Mouse (Mus musculus): ENCODE results near the gene Nr1h5. TPM values are rescaled to one million over a fixed set of nuclear protein-coding genes. Genes with fewer than 3 reads are reported as not detected.

Gene Nr1h5
- polyA plus RNA-seq, 1 experiment from 2014 or later, result 0.15 TPM

DNA sequence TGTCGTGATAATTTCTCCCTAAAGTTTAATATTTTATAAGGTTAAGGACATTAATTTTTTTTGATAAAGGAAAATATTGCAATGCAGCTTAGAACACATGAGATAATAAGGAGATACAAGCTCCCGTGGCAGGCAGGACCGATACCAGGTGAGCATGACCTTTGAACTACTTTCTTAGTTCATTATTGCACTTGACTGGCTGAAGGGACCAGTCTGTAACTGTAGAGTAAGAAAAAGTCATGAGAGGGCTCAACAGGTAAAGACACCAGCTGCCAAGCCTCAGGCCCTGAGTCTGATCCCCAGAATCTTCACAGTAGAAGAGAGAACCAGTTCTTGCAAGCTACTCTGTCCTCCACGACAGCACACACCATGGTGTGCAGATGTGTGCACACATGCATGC, 13.0 kb upstream of the Nr1h5 start:
- DNase-seq (ENCODE audit: low read depth, low spot score) (no peak), ATAC-seq (no peak)
- no peak for TF ChIP-seq CTCF (IDR thresholded peaks at IDR 0.05)
- in situ Hi-C loops (cut with MboI; ENCODE audit: low pct_unique_long_range_greater_than_20kb), result no loop called here
- POLR2A ChIA-PET, result interaction anchor here (1.4 kb wide), 1 partner anchor 17 kb away, joined by 3 read pairs; no protein-coding TSS in a partner anchor
- CTCF ChIA-PET, result interaction anchor here (1.0 to 1.6 kb wide), 4 partner anchors 14 to 26 kb away, joined by 3 to 4 read pairs (median 3); no protein-coding TSS in a partner anchor
- H3K27me3 ChIP-seq, result peaks cover 23% of the 10 kb centered on the region

GRCm38 (mm10) chr3:102970508-102970907, 6.6 kb upstream of the Nr1h5 start:
- no peak for ATAC-seq
- in situ Hi-C loops (cut with MboI; ENCODE audit: low pct_unique_long_range_greater_than_20kb), result no loop called here
- ChIA-PET POLR2A (interaction anchor here (0.6 to 0.9 kb wide), 2 partner anchors 21 to 23 kb away, joined by 3 read pairs; no protein-coding TSS in a partner anchor), CTCF (interaction anchor here (1.2 kb wide), 1 partner anchor 10 kb away, joined by 3 read pairs; no protein-coding TSS in a partner anchor)
- peaks cover under 1% of the 10 kb centered on the region for H3K27me3 ChIP-seq
- DNase-seq (ENCODE audit: low read depth, low spot score), result no peak
- no peak for TF ChIP-seq CTCF (IDR thresholded peaks at IDR 0.05)

DNA sequence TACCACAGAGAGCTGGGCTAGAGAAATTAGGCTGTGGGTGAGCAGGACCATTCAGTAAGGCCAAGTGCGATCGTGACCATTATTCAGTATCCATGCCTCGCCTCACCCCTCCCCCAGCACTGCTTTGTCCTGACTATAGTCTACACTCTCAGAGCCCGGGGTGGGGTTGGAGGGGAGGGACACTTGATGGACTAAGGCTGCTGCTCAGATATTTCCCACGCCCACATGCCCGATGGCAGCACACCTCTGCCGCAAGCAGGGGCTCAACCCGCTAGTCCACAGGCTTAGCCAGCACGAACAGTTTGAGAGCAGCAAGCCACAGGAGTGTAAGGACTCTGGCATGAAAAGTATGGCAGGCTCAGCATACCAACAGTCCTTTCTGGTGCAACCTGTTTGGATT, 6.1 kb upstream of the Nr1h5 start:
- in situ Hi-C loops (cut with MboI; ENCODE audit: low pct_unique_long_range_greater_than_20kb), result no loop called here
- H3K27me3 ChIP-seq, result no peaks in the 10 kb centered on the region
- no peak for TF ChIP-seq CTCF (IDR thresholded peaks at IDR 0.05)
- CTCF ChIA-PET, result interaction anchor here (1.2 kb wide), 1 partner anchor 9 kb away, joined by 3 read pairs; no protein-coding TSS in a partner anchor
- ATAC-seq (no peak), DNase-seq (ENCODE audit: low read depth, low spot score) (no peak)
- POLR2A ChIA-PET, result interaction anchor here (0.6 to 0.9 kb wide), 2 partner anchors 20 to 23 kb away, joined by 3 read pairs; no protein-coding TSS in a partner anchor

GRCm38 (mm10) chr3:102955596-102955995, 8.3 kb downstream of the Nr1h5 start:
- POLR2A ChIA-PET, result no interaction called here
- peak; percentile 20 for DNase-seq (ENCODE audit: low read depth, low spot score)
- CTCF ChIA-PET, result no interaction called here

GRCm38 (mm10) chr3:102955143-102955542, 8.8 kb downstream of the Nr1h5 start:
- in situ Hi-C loops (cut with MboI; ENCODE audit: low pct_unique_long_range_greater_than_20kb), result no loop called here
- ChIA-PET CTCF (no interaction called here), POLR2A (no interaction called here)
- no peaks in the 10 kb centered on the region for H3K27me3 ChIP-seq
- ATAC-seq, result peak; percentile 73
- peak; percentile 82 for DNase-seq (ENCODE audit: low read depth, low spot score)
- TF ChIP-seq CTCF (IDR thresholded peaks at IDR 0.05), result no peak

More at GRCm38 (mm10) chr3:102955596-102955995, 8.3 kb downstream of the Nr1h5 start:
- ATAC-seq, result no peak
- TF ChIP-seq CTCF (IDR thresholded peaks at IDR 0.05), result no peak
- H3K27me3 ChIP-seq, result no peaks in the 10 kb centered on the region
- in situ Hi-C loops (cut with MboI; ENCODE audit: low pct_unique_long_range_greater_than_20kb), result no loop called here

DNA sequence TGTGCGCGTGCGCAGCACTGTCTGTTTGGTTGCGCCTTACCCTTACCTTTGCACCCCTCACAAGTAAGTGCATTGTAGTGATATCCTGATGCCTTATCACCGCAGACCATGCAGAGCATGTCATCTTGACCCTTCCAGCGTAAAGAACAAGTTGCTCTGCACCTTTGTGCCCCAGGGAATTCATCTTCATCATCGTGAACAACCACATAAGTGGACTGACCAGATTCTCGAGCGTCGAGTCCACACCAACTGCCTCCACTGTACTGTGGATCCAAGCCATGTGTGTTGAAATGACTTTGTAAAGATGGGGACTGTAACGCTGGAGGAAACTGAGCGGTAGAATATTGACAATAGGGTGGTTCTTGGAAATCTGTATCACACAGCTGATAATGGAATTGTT, 9.5 kb downstream of the Nr1h5 start:
- ChIA-PET CTCF (no interaction called here), POLR2A (no interaction called here)
- DNase-seq (ENCODE audit: low read depth, low spot score) (no peak), ATAC-seq (no peak)
- in situ Hi-C loops (cut with MboI; ENCODE audit: low pct_unique_long_range_greater_than_20kb), result no loop called here
- no peak for TF ChIP-seq CTCF (IDR thresholded peaks at IDR 0.05)
- peaks cover 5% of the 10 kb centered on the region for H3K27me3 ChIP-seq

- ChIA-PET CTCF (no interaction called here), POLR2A (interaction anchor here (0.9 kb wide), 1 partner anchor 15 kb away, joined by 3 read pairs; no protein-coding TSS in a partner anchor)
- ATAC-seq (no peak), DNase-seq (ENCODE audit: low read depth, low spot score) (no peak)
- H3K27me3 ChIP-seq, result peaks cover 5% of the 10 kb centered on the region
- in situ Hi-C loops (cut with MboI; ENCODE audit: low pct_unique_long_range_greater_than_20kb), result no loop called here
- no peak for TF ChIP-seq CTCF (IDR thresholded peaks at IDR 0.05)
Observed at GRCm38 (mm10) chr3:102946861-102947260, 17.1 kb downstream of the Nr1h5 start.

GRCm38 (mm10) chr3:102946312-102946711, 17.6 kb downstream of the Nr1h5 start:
- ATAC-seq (no peak), DNase-seq (ENCODE audit: low read depth, low spot score) (no peak)
- TF ChIP-seq CTCF (IDR thresholded peaks at IDR 0.05), result no peak
- POLR2A ChIA-PET, result no interaction called here
- CTCF ChIA-PET, result no interaction called here
- H3K27me3 ChIP-seq, result peaks cover 5% of the 10 kb centered on the region
- in situ Hi-C loops (cut with MboI; ENCODE audit: low pct_unique_long_range_greater_than_20kb), result no loop called here

DNA sequence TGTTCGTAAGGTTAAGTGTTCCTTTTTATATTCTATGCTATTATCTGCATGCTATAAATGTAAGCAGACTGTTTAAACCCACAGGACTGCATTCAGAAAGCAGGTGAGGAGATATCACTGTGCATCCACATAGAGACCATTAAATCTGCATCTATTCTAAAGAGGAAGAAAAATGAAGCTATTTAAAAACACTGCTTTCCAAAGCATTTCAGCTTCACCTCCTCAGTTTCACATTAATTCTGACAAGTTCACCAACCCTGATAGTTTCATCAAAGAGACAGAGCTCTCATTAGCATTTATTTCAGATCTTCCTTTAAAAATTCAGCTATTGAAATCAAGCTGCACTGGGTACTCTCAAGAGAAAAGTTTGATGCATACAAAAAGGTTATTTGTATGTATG, 25.8 kb downstream of the Nr1h5 start:
- peaks cover 20% of the 10 kb centered on the region for H3K27me3 ChIP-seq
- POLR2A ChIA-PET, result interaction anchor here (0.6 to 0.7 kb wide), 2 partner anchors 483 to 833 kb away, joined by 3 to 4 read pairs; no protein-coding TSS in a partner anchor
- in situ Hi-C loops (cut with MboI; ENCODE audit: low pct_unique_long_range_greater_than_20kb), result no loop called here
- no peak for TF ChIP-seq CTCF (IDR thresholded peaks at IDR 0.05)
- no peak for DNase-seq (ENCODE audit: low read depth, low spot score)
- no peak for ATAC-seq
- CTCF ChIA-PET, result interaction anchor here (3.6 kb wide), 1 partner anchor 12 kb away, joined by 9 read pairs; no protein-coding TSS in a partner anchor

- CTCF ChIA-PET, result no interaction called here
- in situ Hi-C loops (cut with MboI; ENCODE audit: low pct_unique_long_range_greater_than_20kb), result no loop called here
- no peak for TF ChIP-seq CTCF (IDR thresholded peaks at IDR 0.05)
- DNase-seq (ENCODE audit: low read depth, low spot score) (no peak), ATAC-seq (no peak)
- POLR2A ChIA-PET, result interaction anchor here (0.6 kb wide), 1 partner anchor 59 kb away, joined by 13 read pairs; no protein-coding TSS in a partner anchor
- peaks cover 35% of the 10 kb centered on the region for H3K27me3 ChIP-seq
Observed at GRCm38 (mm10) chr3:102935451-102936354, 28.2 kb downstream of the Nr1h5 start, which contains the start of gene Sycp1. Gene Sycp1, minus strand, starts transcription at chr3:102936100.

DNA sequence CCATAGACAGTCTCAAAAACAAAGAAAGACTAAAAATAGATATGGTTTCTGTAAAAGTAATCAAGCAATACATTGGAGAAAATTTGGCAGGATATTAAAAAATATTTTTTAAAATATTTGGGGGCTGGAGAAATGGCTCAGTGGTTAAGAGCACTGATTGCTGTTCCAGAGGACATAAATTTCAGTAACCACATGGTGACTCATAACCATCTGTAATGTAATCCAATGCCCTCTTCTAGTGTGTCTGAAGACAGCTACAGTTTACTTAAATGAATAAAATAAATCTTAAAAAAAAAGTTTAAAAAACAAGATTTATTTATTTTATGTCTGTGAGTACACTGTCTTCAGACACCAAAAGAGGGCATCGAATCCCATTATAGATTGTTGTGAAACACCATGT, 64.8 kb downstream of the Nr1h5 start:
- POLR2A ChIA-PET, result no interaction called here
- CTCF ChIA-PET, result interaction anchor here (1.6 to 1.7 kb wide), 2 partner anchors 17 to 24 kb away, joined by 3 to 4 read pairs; no protein-coding TSS in a partner anchor
- peaks cover 30% of the 10 kb centered on the region for H3K27me3 ChIP-seq
- TF ChIP-seq CTCF (IDR thresholded peaks at IDR 0.05), result no peak
- DNase-seq (ENCODE audit: low read depth, low spot score) (peak; percentile 4), ATAC-seq (no peak)
- in situ Hi-C loops (cut with MboI; ENCODE audit: low pct_unique_long_range_greater_than_20kb), result no loop called here

Other genes with a start within 250 kb of the Nr1h5 start
- 0.54 TPM for gene Tspan2, start 229.6 kb downstream of the Nr1h5 start, polyA plus RNA-seq (2021)
- gene Tshb, start 181.4 kb downstream of the Nr1h5 start, polyA plus RNA-seq (2021), result not detected
- gene Sycp1, start 28.0 kb downstream of the Nr1h5 start, polyA plus RNA-seq (2021), result not detected
- gene Sike1, start 31.6 kb upstream of the Nr1h5 start, polyA plus RNA-seq (2021), result 114 TPM
- 346 TPM for gene Csde1, start 56.3 kb upstream of the Nr1h5 start, polyA plus RNA-seq (2021)
- gene Nras, start 94.2 kb upstream of the Nr1h5 start, polyA plus RNA-seq (2021), result 93.3 TPM
- 0.13 TPM for gene Ampd1, start 109.9 kb upstream of the Nr1h5 start, polyA plus RNA-seq (2021)
- gene Dennd2c, start 138.5 kb upstream of the Nr1h5 start, polyA plus RNA-seq (2021), result 1.7 TPM
- 135 TPM for gene Bcas2, start 207.5 kb upstream of the Nr1h5 start, polyA plus RNA-seq (2021)